ENCODE assay signal across 8 mouse cellular contexts in the genomic region with DNA sequence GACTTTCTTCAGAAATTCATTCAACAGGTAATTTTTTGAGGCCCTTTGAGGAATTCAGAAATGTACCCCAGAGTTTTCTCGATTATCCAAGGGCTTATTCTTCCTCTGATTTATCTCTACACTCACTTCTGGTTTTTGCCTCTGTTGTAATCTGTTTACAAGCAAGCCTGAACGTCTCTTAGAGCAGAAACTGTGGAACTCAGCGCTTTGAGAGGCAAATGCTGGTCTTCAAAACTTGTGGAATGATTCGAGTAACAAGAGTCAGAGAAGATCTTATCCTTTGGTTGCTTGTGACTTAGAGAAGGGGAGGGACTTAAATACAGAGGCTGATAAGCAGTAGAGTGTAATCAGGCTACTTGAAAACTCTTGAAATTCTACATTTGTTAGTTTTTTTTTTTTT. TPM values are rescaled to one million over a fixed set of nuclear protein-coding genes. Genes with fewer than 3 reads are reported as not detected.
DNase-seq lines count a peak whose midpoint lies in the region; ATAC-seq and TF ChIP-seq lines count a peak whose summit lies in the region.

No protein-coding gene starts in this region.

- no peaks in the 10 kb centered on the region for H3K9me3 ChIP-seq in kidney, embryonic 14.5 days (ENCODE audit: control insufficient read depth, low read length)
- no peaks in the 10 kb centered on the region for H3K9me3 ChIP-seq in hindbrain, embryonic 12.5 days (replicated peaks)
- no peaks in the 10 kb centered on the region for H3K9me3 ChIP-seq in midbrain, embryonic 13.5 days

- H3K9ac ChIP-seq in kidney, embryonic 14.5 days (ENCODE audit: low read depth, low read length) = peak overlapping the region; percentile 90
- peak overlapping the region; percentile 93 for H3K9ac ChIP-seq in hindbrain, embryonic 12.5 days
- H3K9ac ChIP-seq in midbrain, embryonic 13.5 days (replicated peaks) = peak overlapping the region; percentile 92

- no peaks in the 10 kb centered on the region for H3K27me3 ChIP-seq in kidney, embryonic 14.5 days (ENCODE audit: control insufficient read depth, insufficient read depth, low read length)
- no peaks in the 10 kb centered on the region for H3K27me3 ChIP-seq in hindbrain, embryonic 12.5 days
- no peaks in the 10 kb centered on the region for H3K27me3 ChIP-seq in midbrain, embryonic 13.5 days

- no peak for ATAC-seq in kidney, embryonic 14.5 days (ENCODE audit: low FRiP score, low TSS enrichment)
- no peak for ATAC-seq in hindbrain, embryonic 12.5 days (ENCODE audit: low FRiP score)
- no peak for ATAC-seq in midbrain, embryonic 13.5 days
- ATAC-seq in megakaryocyte progenitor cell, adult 5-6 weeks (replicated peaks; ENCODE audit: poor library complexity) = no peak

- peak overlapping the region; percentile 96 for H3K4me2 ChIP-seq in kidney, embryonic 14.5 days (replicated peaks; ENCODE audit: low read depth, low read length)
- peak overlapping the region; percentile 89 for H3K4me2 ChIP-seq in hindbrain, embryonic 12.5 days (replicated peaks)
- H3K4me2 ChIP-seq in midbrain, embryonic 13.5 days (replicated peaks) = peak overlapping the region; percentile 91

- H3K4me3 ChIP-seq in kidney, embryonic 14.5 days (ENCODE audit: low read length) = peak overlapping the region; percentile 84
- peak overlapping the region; percentile 88 for H3K4me3 ChIP-seq in bone marrow, adult 2 months (replicated peaks; ENCODE audit: control insufficient read depth, low read depth, low read length)
- peak overlapping the region; percentile 94 for H3K4me3 ChIP-seq in hindbrain, embryonic 12.5 days
- peak overlapping the region; percentile 79 for H3K4me3 ChIP-seq in midbrain, embryonic 13.5 days (replicated peaks)

- 17% methylated on average over 4 of the region's 4 CpGs for WGBS in kidney, embryonic 14.5 days
- WGBS in bone marrow, adult 2 months = 3% methylated on average over 4 of the region's 4 CpGs
- WGBS in hindbrain, embryonic 12.5 days = 35% methylated on average over 4 of the region's 4 CpGs
- 29% methylated on average over 4 of the region's 4 CpGs for WGBS in midbrain, embryonic 13.5 days

- no peak overlapping the region for H3K27ac ChIP-seq in kidney, embryonic 14.5 days (ENCODE audit: low read depth, low read length)
- H3K27ac ChIP-seq in bone marrow, adult 2 months (ENCODE audit: control insufficient read depth, insufficient read depth, low read depth, low read length, poor library complexity) = peak overlapping the region; percentile 86; the same call in 1 of the 2 replicates
- no peak overlapping the region for H3K27ac ChIP-seq in hindbrain, embryonic 12.5 days
- H3K27ac ChIP-seq in midbrain, embryonic 13.5 days = no peak overlapping the region

- no peak for TF ChIP-seq CTCF in bone marrow, adult 2 months (IDR thresholded peaks at IDR 0.05; ENCODE audit: control insufficient read depth, insufficient read depth, low read length)

- H3K36me3 ChIP-seq in kidney, embryonic 14.5 days (ENCODE audit: control insufficient read depth, insufficient read depth, low read length) = no peaks in the 10 kb centered on the region
- H3K36me3 ChIP-seq in hindbrain, embryonic 12.5 days = no peaks in the 10 kb centered on the region
- H3K36me3 ChIP-seq in midbrain, embryonic 13.5 days = no peaks in the 10 kb centered on the region

- peaks cover 7% of the 10 kb centered on the region for H3K4me1 ChIP-seq in kidney, embryonic 14.5 days (ENCODE audit: control insufficient read depth, insufficient read depth, low read length)
- H3K4me1 ChIP-seq in bone marrow, adult 2 months (ENCODE audit: control insufficient read depth, insufficient read depth, low read length) = no peaks in the 10 kb centered on the region; the same call in 1 of the 2 replicates
- H3K4me1 ChIP-seq in hindbrain, embryonic 12.5 days = peaks cover 24% of the 10 kb centered on the region
- H3K4me1 ChIP-seq in midbrain, embryonic 13.5 days (replicated peaks) = peaks cover 45% of the 10 kb centered on the region

- DNase-seq in kidney, postnatal 25 days = no peak
- DNase-seq in layer of hippocampus, adult 11-12 months (ENCODE audit: low spot score) = no peak
- DNase-seq in gastrocnemius, adult 18-20 months (ENCODE audit: low spot score) = no peak

- no peak for TF ChIP-seq POLR2A in bone marrow, adult 2 months (IDR thresholded peaks at IDR 0.05; ENCODE audit: borderline replicate concordance, control insufficient read depth, low read depth, low read length)

RNA-seq across cellular contexts. Expression of a gene that starts 1.3 kb away (rescaled TPM):
- 12.0 and 18.9 TPM in 2 replicates for polyA plus RNA-seq in kidney, embryonic 14.5 days (2014; fragmentation: Nextera tagmentation; extraction: Ambion mirVana)
- polyA plus RNA-seq in bone marrow, adult 2 months (2011; ENCODE audit: insufficient read depth, insufficient read length, low replicate concordance, missing spikeins) = 3.7 and 5.6 TPM in 2 replicates
- 29.2 and 29.8 TPM in 2 replicates for polyA plus RNA-seq in hindbrain, embryonic 12.5 days (2016; fragmentation: Nextera tagmentation; extraction: Ambion mirVana)
- 16.8 and 19.8 TPM in 2 replicates for polyA plus RNA-seq in midbrain, embryonic 13.5 days (2015; fragmentation: Nextera tagmentation; extraction: Ambion mirVana)
- total RNA-seq in megakaryocyte progenitor cell, adult 5-6 weeks (2015) = 8.7 and 9.3 TPM in 2 replicates
- 17.2 and 17.7 TPM in 2 replicates for total RNA-seq in megakaryocyte progenitor cell, adult 5-6 weeks (2017)
- 10 to 100 TPM; 14.0 to 14.9 TPM for total RNA-seq in gastrocnemius, adult 18-20 months (2021)
